In the genomic region with DNA sequence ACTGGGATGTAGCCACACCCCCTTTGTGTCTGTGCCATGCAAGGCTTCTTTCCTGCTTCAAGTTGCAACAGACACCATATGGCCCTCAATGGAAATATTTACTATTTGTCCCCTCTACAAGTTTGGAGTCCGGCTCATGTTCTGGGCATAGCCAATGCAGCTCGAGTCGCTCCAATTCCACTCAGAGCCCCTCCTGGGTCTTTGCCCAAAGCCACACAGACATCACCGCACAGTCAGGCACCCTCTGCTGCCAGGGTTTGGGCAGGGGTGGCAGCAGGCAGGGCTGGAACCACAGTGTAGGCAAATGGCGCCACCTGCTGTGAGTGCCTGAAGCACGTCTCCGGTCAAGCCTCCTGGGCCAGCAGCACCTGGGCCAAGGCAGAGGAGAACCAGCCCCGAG, we compare ENCODE assay signal across 8 mouse cellular contexts. TPM values are rescaled to one million over a fixed set of nuclear protein-coding genes. Genes with fewer than 3 reads are reported as not detected.
DNase-seq lines count a peak whose midpoint lies in the region; ATAC-seq and TF ChIP-seq lines count a peak whose summit lies in the region.

No protein-coding gene starts in this region.

- no peaks in the 10 kb centered on the region for H3K27me3 ChIP-seq in forebrain, postnatal 0 days (ENCODE audit: insufficient read depth, low read length)
- 0 out of 2 replicates have a peak, but pooled peaks cover 3% of the 10 kb centered on the region for H3K27me3 ChIP-seq in hindbrain, postnatal 0 days (ENCODE audit: insufficient read depth, low read length)

- peaks cover 17% of the 10 kb centered on the region; the same call in 1 of the 2 replicates for H3K4me1 ChIP-seq in forebrain, postnatal 0 days (ENCODE audit: insufficient read depth)
- peaks cover 10% of the 10 kb centered on the region for H3K4me1 ChIP-seq in hindbrain, postnatal 0 days (ENCODE audit: insufficient read depth, low read length)

- peak; percentile 25 for DNase-seq in R1 (ENCODE audit: low read depth, low spot score)
- DNase-seq in cerebellum, adult 18-20 months, result peak; percentile 92 to 93
- DNase-seq in forebrain, postnatal 0 days, result peak; percentile 87
- DNase-seq in hindbrain, postnatal 0 days (ENCODE audit: low spot score), result peak; percentile 90
- DNase-seq in left cerebral cortex, postnatal 10 days (ENCODE audit: extremely low spot score in 1 of 2, low spot score in 2 of 2), result peak; percentile 72 to 85
- peak; percentile 61 for DNase-seq in mesoderm, embryonic 11.5 days (ENCODE audit: low read depth, low spot score)
- DNase-seq in right cerebral cortex, postnatal 36 days (ENCODE audit: low spot score in 2 of 2), result peak; percentile 65 to 70
- no peak for DNase-seq in yolk sac, embryonic 10.5 days (ENCODE audit: low spot score)

- 8% methylated on average over 8 of the region's 8 CpGs for WGBS in forebrain, postnatal 0 days
- WGBS in hindbrain, postnatal 0 days, result 16% methylated on average over 8 of the region's 8 CpGs

- H3K9ac ChIP-seq in forebrain, postnatal 0 days, result no peak overlapping the region
- H3K9ac ChIP-seq in hindbrain, postnatal 0 days (replicated peaks; ENCODE audit: low read length), result no peak overlapping the region

- intact Hi-C loops in left cerebral cortex, postnatal 10 days (cut with DNase I), result loop anchor here (2.0 to 10.0 kb wide), 3 partner anchors 41 to 311 kb away; a partner anchor contains a TSS

- peak overlapping the region; percentile 45; the same call in 1 of the 2 replicates for H3K27ac ChIP-seq in forebrain, postnatal 0 days (ENCODE audit: low read depth, low read length)
- H3K27ac ChIP-seq in hindbrain, postnatal 0 days, result peak overlapping the region; percentile 72

- TF ChIP-seq CTCF in forebrain, postnatal 0 days (IDR thresholded peaks at IDR 0.05; ENCODE audit: low read depth), result peak; percentile 95
- TF ChIP-seq CTCF in hindbrain, postnatal 0 days (IDR thresholded peaks at IDR 0.05; ENCODE audit: low read depth), result peak; percentile 94

- peak; percentile 86 for ATAC-seq in forebrain, postnatal 0 days
- ATAC-seq in hindbrain, postnatal 0 days, result peak; percentile 66

- H3K9me3 ChIP-seq in forebrain, postnatal 0 days (ENCODE audit: low read length), result no peaks in the 10 kb centered on the region
- no peaks in the 10 kb centered on the region for H3K9me3 ChIP-seq in hindbrain, postnatal 0 days (ENCODE audit: low read length)

- no peak overlapping the region for H3K4me2 ChIP-seq in forebrain, postnatal 0 days (ENCODE audit: low read depth)
- H3K4me2 ChIP-seq in hindbrain, postnatal 0 days (ENCODE audit: low read depth, low read length), result no peak overlapping the region

- no peak overlapping the region for H3K4me3 ChIP-seq in forebrain, postnatal 0 days (ENCODE audit: low read depth, low read length)
- H3K4me3 ChIP-seq in hindbrain, postnatal 0 days (ENCODE audit: low read length), result no peak overlapping the region

- peaks cover 21% of the 10 kb centered on the region for H3K36me3 ChIP-seq in forebrain, postnatal 0 days (ENCODE audit: insufficient read depth)
- H3K36me3 ChIP-seq in hindbrain, postnatal 0 days (ENCODE audit: insufficient read depth, low read length), result peaks cover 3% of the 10 kb centered on the region; the same call in 1 of the 2 replicates

RNA-seq across cellular contexts. Expression of a gene that starts 11.8 kb away (rescaled TPM):
- total RNA-seq in forebrain, postnatal 0 days (2014; rRNA removed), result 66.9 and 85.8 TPM in 2 replicates
- 62.7 and 65.8 TPM in 2 replicates for polyA plus RNA-seq in forebrain, postnatal 0 days (2015; fragmentation: Nextera tagmentation; extraction: Ambion mirVana)
- total RNA-seq in hindbrain, postnatal 0 days (2014; rRNA removed), result 97.1 and 120 TPM in 2 replicates
- polyA plus RNA-seq in hindbrain, postnatal 0 days (2015; fragmentation: Nextera tagmentation; extraction: Ambion mirVana), result 65.7 and 68.1 TPM in 2 replicates
- 10 to 100 TPM; 44.4 to 49.3 TPM for total RNA-seq in left cerebral cortex, postnatal 10 days (2021)

RNA-seq across cellular contexts. Expression of a gene that starts 41.2 kb away (rescaled TPM):
- total RNA-seq in forebrain, postnatal 0 days (2014; rRNA removed), result 11.5 and 24.6 TPM in 2 replicates
- 7.1 and 10.4 TPM in 2 replicates for polyA plus RNA-seq in forebrain, postnatal 0 days (2015; fragmentation: Nextera tagmentation; extraction: Ambion mirVana)
- 47.3 and 53.4 TPM in 2 replicates for total RNA-seq in hindbrain, postnatal 0 days (2014; rRNA removed)
- 16.5 and 19.2 TPM in 2 replicates for polyA plus RNA-seq in hindbrain, postnatal 0 days (2015; fragmentation: Nextera tagmentation; extraction: Ambion mirVana)
- total RNA-seq in left cerebral cortex, postnatal 10 days (2021), result 10 to 100 TPM; 20.4 to 23.1 TPM

RNA-seq across cellular contexts. Expression of a gene that starts 50.5 kb away (rescaled TPM):
- 78.8 and 80.9 TPM in 2 replicates for total RNA-seq in forebrain, postnatal 0 days (2014; rRNA removed)
- polyA plus RNA-seq in forebrain, postnatal 0 days (2015; fragmentation: Nextera tagmentation; extraction: Ambion mirVana), result 68.6 and 84.5 TPM in 2 replicates
- total RNA-seq in hindbrain, postnatal 0 days (2014; rRNA removed), result 99.4 and 105 TPM in 2 replicates
- 68.9 and 71.8 TPM in 2 replicates for polyA plus RNA-seq in hindbrain, postnatal 0 days (2015; fragmentation: Nextera tagmentation; extraction: Ambion mirVana)
- total RNA-seq in left cerebral cortex, postnatal 10 days (2021), result 100 to 1,000 TPM; 102 to 104 TPM
